Mouse (Mus musculus) stomach, postnatal 0 days (tissue): ENCODE results near the gene Kalrn.

Experiments used
- CTCF ChIP-seq: IDR thresholded peaks from 2 replicates; pipeline ENCODE4 v1.5.1; 2016; ENCODE audit warnings: antibody characterized with exemption, low read depth, mild to moderate bottlenecking, moderate library complexity
- EP300 ChIP-seq: optimal IDR thresholded peaks from 2 replicates; pipeline ENCODE3; 2016; ENCODE audit warnings: antibody characterized with exemption

DNA sequence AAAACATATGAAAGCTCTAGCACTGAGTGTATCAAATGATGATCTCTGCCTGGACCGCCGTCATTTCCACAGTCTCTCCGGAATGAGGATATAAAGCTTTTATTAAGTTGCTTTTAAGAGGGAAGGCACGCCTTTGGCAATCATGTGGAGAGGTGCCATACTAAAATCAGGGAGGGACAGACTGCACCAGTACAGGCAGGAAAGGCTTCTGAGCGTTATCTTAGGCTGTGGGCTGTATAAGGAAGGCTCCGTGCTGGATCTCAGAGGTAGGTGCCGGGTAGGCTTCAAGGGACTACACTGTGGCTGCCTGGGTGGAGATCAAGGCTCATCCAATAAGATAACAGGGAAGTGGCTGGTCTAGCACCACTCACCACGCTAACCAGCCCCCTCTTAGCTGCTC lies 528.8 kb downstream of the Kalrn start:
- TF ChIP-seq CTCF (no peak), EP300 (no peak)
